Mouse (Mus musculus) neural tube, embryonic 14.5 days (tissue): ENCODE measurements around the gene Atf6. TPM values are rescaled to one million over a fixed set of nuclear protein-coding genes. Genes with fewer than 3 reads are reported as not detected.

Source experiments
- ATAC-seq: fragments of 200-750 bp; cut with Nextera tagmentation; 2 replicates; pipeline ENCODE4 v1.8.0; 2017; ENCODE audit warnings: low read depth, mild to moderate bottlenecking, moderate TSS enrichment, moderate library complexity
- H3K27ac ChIP-seq: fragments of 300-500 bp; sonication (generic); 2 replicates; pipeline ENCODE4 v1.5.1; 2014; ENCODE audit warnings: low read depth, mild to moderate bottlenecking, control low read depth, low read length, moderate library complexity, mixed read lengths
- H3K27me3 ChIP-seq: fragments of 300-500 bp; sonication (generic); 2 replicates; pipeline ENCODE4 v1.6.1; 2014; ENCODE audit warnings: low read length; ENCODE audit not compliant: control insufficient read depth, insufficient read depth
- H3K36me3 ChIP-seq: fragments of 300-500 bp; sonication (generic); 2 replicates; pipeline ENCODE4 v1.6.1; 2014; ENCODE audit warnings: low read length, mixed read lengths; ENCODE audit not compliant: control insufficient read depth, insufficient read depth
- H3K4me1 ChIP-seq: fragments of 300-500 bp; sonication (generic); 2 replicates; pipeline ENCODE4 v1.6.1; 2014; ENCODE audit warnings: low read length; ENCODE audit not compliant: control insufficient read depth, insufficient read depth
- H3K4me2 ChIP-seq: fragments of 300-500 bp; sonication (generic); 2 replicates; pipeline ENCODE4 v1.6.1; 2014; ENCODE audit warnings: mild to moderate bottlenecking, low read depth, low read length, control low read depth
- H3K4me3 ChIP-seq: fragments of 300-500 bp; sonication (generic); 2 replicates; pipeline ENCODE4 v1.5.1; 2014; ENCODE audit warnings: low read depth, low read length, control low read depth, mixed read lengths
- H3K9ac ChIP-seq: fragments of 300-500 bp; sonication (generic); replicated peaks from 2 replicates; pipeline ENCODE4 v1.6.1; 2014; ENCODE audit warnings: low read depth, mild to moderate bottlenecking, control low read depth, low read length, mixed read lengths
- H3K9me3 ChIP-seq: fragments of 300-500 bp; sonication (generic); 2 replicates; pipeline ENCODE4 v1.6.1; 2016; ENCODE audit warnings: low read length; ENCODE audit not compliant: control insufficient read depth
- WGBS: fragments of 180-500 bp; shearing (Covaris S2); extraction: QIAGEN DNeasy Blood & Tissue Kit; methylation state at CpG from one replicate; pipeline ENCODE4 v1.1.7; 2014; 5-methylcytosine and 5-hydroxymethylcytosine counted together
- polyA plus RNA-seq: library from polyadenylated mRNA; unstranded; fragments of >200 nt; fragmentation: Nextera tagmentation; extraction: Ambion mirVana; gene quantifications from 2 replicates; pipeline ENCODE4 v1.2.1, GENCODE M21; 2014

Gene Atf6
- polyA plus RNA-seq, 1 experiment from 2014 or later, result 10.1 TPM

DNA sequence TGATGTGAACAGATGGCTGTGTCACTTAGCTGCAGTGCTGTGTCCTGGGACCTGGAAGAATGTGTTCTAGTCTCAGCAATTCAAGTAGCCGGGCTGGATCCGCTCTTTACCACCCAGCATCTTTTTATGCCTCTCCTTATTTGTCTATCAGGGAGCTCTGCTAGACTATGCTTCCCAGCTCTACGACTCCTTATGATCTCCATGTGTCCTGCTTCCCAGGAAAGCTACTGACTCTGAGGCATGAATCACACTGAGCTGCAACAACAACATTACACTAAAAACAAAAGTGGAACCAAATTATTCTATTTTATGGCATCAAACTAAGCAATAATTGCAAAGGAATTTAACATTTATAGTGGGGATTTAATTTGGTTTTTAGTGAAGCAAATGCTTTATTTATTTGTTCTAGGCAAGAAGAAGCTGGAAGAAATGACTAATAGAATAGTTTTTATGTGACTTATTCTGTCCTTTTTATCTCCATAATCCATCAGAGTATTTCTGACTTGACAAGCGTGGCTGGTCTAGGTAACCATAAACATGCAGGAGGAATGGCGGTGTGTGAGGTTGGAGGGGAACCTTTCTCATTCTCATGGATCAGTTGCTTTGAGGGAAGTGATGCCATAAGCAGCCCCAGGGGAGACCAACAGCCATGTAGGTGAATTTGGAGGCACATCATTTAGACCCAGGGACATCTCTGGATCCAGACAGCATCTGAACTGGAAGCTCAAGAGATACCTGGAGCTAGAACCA lies 125.9 kb downstream of the Atf6 start:
- ATAC-seq, result peak; percentile 14; the same call in 1 of the 2 replicates

DNA sequence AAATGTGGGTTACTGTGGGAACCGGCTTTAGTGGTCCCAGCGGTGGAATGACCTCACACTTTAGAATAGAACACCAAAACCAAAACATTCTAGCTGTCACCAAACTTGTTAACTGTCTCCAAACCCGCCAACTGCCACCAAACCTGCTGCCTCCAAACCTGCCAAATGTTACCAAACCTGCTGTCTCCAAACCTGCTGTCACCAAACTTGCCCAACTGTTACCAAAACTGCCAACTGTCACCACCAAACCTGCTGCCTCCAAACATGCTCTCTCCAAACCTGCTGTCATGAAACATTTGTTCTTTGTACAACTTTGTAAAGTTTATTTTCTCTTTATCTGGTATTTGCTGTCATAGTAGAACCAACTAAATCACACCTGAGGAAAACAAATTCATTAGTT lies 132.7 kb downstream of the Atf6 start:
- H3K36me3 ChIP-seq, result no peaks in the 10 kb centered on the region
- no peaks in the 10 kb centered on the region for H3K9me3 ChIP-seq
- H3K4me3 ChIP-seq, result no peak overlapping the region
- H3K9ac ChIP-seq, result no peak overlapping the region
- H3K4me2 ChIP-seq, result no peak overlapping the region
- H3K27ac ChIP-seq, result no peak overlapping the region
- H3K27me3 ChIP-seq, result no peaks in the 10 kb centered on the region
- H3K4me1 ChIP-seq, result no peaks in the 10 kb centered on the region
- WGBS, result 91% methylated on average over 3 of the region's 3 CpGs
- no peak for ATAC-seq

More for the DNA sequence above, 125.9 kb downstream of the Atf6 start:
- Histone ChIP-seq H3K9me3 (no peaks in the 10 kb centered on the region), H3K27ac (no peak overlapping the region), H3K4me1 (no peaks in the 10 kb centered on the region), H3K4me2 (no peak overlapping the region), H3K4me3 (no peak overlapping the region), H3K36me3 (no peaks in the 10 kb centered on the region), H3K27me3 (no peaks in the 10 kb centered on the region), H3K9ac (no peak overlapping the region)
- WGBS, result 59% methylated on average over 5 of the region's 5 CpGs

DNA sequence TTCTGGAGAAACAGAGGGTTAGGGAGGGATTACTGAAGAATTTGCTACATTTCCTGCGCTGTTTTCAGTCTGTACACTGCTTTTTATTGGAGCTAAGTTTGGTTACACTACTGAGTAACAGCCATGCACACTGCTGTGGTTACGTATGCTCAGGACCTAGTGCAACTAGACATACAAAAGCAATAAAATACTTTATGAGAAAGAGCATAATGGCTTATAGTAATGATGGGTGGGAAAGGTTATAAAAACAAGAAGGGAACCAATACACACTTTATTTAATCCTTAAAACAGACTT lies 135.0 kb downstream of the Atf6 start:
- Histone ChIP-seq H3K4me1 (no peaks in the 10 kb centered on the region), H3K27me3 (no peaks in the 10 kb centered on the region), H3K4me2 (no peak overlapping the region), H3K4me3 (no peak overlapping the region), H3K36me3 (no peaks in the 10 kb centered on the region), H3K9ac (no peak overlapping the region), H3K9me3 (no peaks in the 10 kb centered on the region), H3K27ac (no peak overlapping the region)
- ATAC-seq, result no peak
- WGBS, result 86% methylated on average over 2 of the region's 2 CpGs

DNA sequence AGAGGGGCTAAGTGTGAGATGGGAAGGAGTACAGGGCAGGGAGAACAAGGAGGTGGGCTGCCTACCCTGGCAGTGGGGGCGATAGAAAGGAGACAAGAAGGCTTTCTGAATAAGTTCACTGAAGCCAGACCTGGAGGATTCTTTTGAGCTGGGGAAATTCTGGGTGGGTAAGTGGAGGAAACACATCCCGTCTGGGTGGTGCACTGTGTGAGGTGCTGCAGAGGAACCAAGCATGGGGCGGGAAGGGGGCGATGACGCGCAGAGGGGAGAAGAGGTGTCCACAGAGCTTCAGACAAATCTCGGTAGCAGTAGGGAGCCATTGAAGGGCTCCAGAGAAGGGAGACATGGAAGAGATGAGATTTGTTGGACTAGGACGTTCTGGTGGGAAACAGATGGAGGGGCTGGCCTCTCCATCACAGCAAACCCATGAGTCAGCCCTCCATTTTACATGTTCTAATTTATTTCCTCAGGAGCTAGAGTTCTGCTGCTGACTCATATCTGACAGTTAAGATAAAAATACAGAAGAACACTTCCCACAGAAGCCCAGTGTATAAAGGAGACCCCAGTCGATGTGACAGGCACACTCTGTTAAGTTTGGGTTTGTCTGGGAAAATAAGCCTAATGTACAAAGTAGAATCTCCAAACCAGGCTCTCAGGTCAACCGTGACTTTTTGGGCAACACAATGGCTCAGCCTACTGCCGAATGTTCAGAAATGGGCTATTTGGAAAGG lies 135.5 kb downstream of the Atf6 start:
- Histone ChIP-seq H3K36me3 (no peaks in the 10 kb centered on the region), H3K4me3 (no peak overlapping the region)

DNA sequence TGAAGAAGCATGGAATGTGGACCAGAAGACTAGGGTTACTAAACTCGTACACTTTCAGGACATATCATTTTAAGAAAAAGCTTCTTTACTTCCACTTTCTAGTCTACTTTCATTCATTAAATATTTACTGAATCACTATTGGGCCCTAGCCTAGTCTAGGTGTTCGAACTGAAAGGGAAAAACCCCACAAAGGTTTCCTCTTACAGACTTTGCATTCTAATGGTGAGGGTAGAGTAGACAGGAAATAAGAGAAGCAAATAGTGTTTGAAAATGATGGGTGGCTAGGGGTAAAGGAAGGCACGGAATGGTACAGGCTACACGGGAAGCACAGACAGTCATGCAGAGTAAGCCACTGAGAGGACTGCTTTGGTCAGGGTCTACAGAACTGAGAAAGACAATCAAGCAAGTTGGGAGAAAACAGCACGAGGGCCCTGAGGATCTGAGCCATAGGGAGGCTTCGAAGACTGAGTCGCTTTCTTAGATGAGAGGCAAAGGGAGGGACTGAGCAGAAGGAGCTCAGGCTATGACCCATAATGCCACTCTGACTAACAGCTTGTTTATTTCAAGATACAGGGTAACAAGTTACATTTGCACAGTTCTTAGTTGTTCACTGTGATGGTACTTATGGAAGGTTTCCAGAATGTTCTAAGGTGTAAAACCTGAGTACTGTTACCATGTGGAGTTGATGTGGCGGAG lies 138.2 kb downstream of the Atf6 start:
- no peak overlapping the region for H3K4me2 ChIP-seq
- no peak overlapping the region for H3K9ac ChIP-seq
- no peaks in the 10 kb centered on the region for H3K36me3 ChIP-seq
- 89% methylated on average over 8 of the region's 8 CpGs for WGBS
- H3K27ac ChIP-seq, result no peak overlapping the region
- no peak overlapping the region for H3K4me3 ChIP-seq
- no peaks in the 10 kb centered on the region for H3K4me1 ChIP-seq
- no peaks in the 10 kb centered on the region for H3K9me3 ChIP-seq
- H3K27me3 ChIP-seq, result no peaks in the 10 kb centered on the region
- no peak for ATAC-seq

More for the DNA sequence above, 135.5 kb downstream of the Atf6 start:
- Histone ChIP-seq H3K4me1 (no peaks in the 10 kb centered on the region), H3K27me3 (no peaks in the 10 kb centered on the region), H3K9me3 (no peaks in the 10 kb centered on the region), H3K9ac (no peak overlapping the region), H3K27ac (no peak overlapping the region), H3K4me2 (no peak overlapping the region)
- 90% methylated on average over 11 of the region's 11 CpGs for WGBS
- no peak for ATAC-seq

DNA sequence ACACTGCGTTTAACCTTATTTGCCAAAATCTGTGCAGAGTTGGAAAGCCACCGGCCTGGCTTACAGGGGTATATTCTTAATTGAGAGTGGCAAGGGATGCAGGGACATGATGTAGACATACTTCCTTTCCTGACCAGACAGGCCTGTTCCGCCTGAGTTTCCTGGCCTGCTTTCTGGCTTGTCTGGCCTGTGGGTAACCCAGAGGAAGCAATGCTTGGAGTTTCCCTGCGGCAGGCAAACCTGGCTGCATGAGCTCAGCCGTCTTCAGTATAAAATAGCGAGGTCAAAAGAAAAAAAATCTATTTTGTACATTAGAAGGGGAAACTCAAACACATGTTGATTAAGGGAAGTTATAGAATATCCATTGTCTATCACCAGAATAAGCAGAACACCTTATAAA lies 139.0 kb downstream of the Atf6 start:
- 82% methylated on average over 6 of the region's 6 CpGs for WGBS

DNA sequence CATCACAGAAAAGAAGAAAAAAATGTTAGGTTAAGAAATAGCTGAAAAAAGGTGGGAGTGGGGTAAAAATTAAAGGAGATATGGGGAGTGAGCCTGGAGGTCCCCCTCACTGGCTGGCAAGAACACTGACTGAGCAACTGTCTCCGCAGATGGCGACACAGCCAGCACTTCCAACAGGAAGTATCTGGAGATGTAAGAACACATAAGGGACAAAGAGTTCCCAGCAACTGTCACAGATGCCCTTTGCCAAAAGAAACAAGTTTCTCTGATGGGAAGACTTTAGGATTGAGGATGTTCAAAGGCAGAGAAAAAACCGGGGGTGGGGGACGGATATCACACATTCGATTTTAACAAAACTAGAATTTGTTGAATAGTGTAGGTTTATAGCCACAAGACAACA lies 146.0 kb downstream of the Atf6 start:
- ATAC-seq, result no peak
- Histone ChIP-seq H3K4me3 (no peak overlapping the region), H3K9ac (no peak overlapping the region), H3K27ac (no peak overlapping the region), H3K36me3 (no peaks in the 10 kb centered on the region), H3K27me3 (no peaks in the 10 kb centered on the region), H3K9me3 (no peaks in the 10 kb centered on the region), H3K4me2 (no peak overlapping the region), H3K4me1 (no peaks in the 10 kb centered on the region)
- 84% methylated on average over 5 of the region's 5 CpGs for WGBS

More for the DNA sequence above, 139.0 kb downstream of the Atf6 start:
- Histone ChIP-seq H3K27me3 (no peaks in the 10 kb centered on the region), H3K36me3 (no peaks in the 10 kb centered on the region), H3K4me2 (no peak overlapping the region), H3K9me3 (no peaks in the 10 kb centered on the region), H3K4me3 (no peak overlapping the region), H3K27ac (no peak overlapping the region), H3K9ac (no peak overlapping the region), H3K4me1 (no peaks in the 10 kb centered on the region)
- ATAC-seq, result no peak

DNA sequence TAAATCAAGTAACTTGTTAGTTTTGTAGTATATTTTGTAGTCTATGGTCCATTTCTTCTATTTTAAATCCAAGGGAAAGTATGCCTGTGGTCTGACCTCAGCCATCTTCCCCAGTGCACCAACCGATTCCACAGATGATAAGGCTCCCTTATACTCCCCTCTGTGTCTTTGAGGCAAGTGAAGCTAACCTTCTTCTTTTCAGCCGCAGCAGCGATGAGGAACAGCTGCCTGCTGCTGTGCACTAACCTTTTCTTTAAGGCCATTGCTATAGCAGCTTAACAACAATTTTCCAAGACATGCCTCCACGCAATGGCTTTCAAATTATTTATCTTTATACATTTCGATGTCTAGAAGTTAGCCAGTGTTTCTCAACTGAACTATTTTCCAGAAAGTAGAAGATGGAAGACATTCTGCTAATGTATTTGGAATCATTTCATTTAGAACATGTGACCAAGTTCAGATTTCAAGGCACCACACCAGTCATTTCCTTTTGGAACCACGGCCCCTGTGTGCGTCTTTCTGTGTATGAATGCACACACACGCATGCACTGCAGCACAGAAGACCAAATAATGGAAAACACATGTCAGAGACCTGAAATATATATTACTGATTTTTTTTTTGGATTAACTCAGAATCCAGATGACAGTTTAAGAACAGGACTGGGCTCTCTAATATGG lies 149.3 kb downstream of the Atf6 start:
- ATAC-seq, result no peak
- WGBS, result 82% methylated on average over 8 of the region's 8 CpGs

More for the DNA sequence above, 149.3 kb downstream of the Atf6 start:
- H3K36me3 ChIP-seq, result no peaks in the 10 kb centered on the region
- no peaks in the 10 kb centered on the region for H3K9me3 ChIP-seq
- no peaks in the 10 kb centered on the region for H3K4me1 ChIP-seq
- no peak overlapping the region for H3K4me3 ChIP-seq
- no peaks in the 10 kb centered on the region for H3K27me3 ChIP-seq
- H3K4me2 ChIP-seq, result no peak overlapping the region
- no peak overlapping the region for H3K27ac ChIP-seq
- no peak overlapping the region for H3K9ac ChIP-seq
